Mouse (Mus musculus) hindlimb bud, embryonic 11.5 days (tissue): Measurements from ENCODE around the gene Peli2.
"Not testable (repeated sequence)": the region's sequence is repeated elsewhere in the genome, so short reads cannot be mapped to it uniquely, and the experiment has no call there.

Experiments
- DNase-seq: peaks from one replicate; pipeline ENCODE4 v3.0.0-alpha.2; 2012; ENCODE audit warnings: low read depth, low spot score; ENCODE audit errors: extremely low spot score

Peli2 gene

GRCm38 (mm10) chr14:48120752-48121528 lies at the start of gene Peli2:
TSS of gene Peli2 (plus strand) at chr14:48120823.
- no peak for DNase-seq

DNA sequence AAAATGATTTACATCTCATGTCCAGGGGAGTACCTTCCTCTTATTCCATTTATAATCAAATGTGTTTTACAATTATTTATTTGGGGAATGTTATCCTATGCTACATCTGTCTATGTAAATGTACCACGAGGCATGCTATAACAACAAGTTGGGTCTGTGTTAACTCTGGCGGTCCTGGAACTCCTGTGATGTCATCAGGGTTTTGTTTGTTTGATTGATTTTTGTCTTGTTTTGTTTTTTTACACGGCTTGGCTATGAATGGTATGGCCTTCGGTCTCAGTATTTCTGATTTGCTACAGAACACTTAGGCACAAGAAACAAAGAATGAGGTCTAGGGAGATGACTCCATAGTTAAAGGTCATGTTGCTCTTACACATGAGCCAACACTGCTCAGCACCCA lies 48.5 kb upstream of the Peli2 start:
- no peak for DNase-seq

GRCm38 (mm10) chr14:48073247-48074161 lies 47.1 kb upstream of the Peli2 start:
- no peak for DNase-seq

GRCm38 (mm10) chr14:48079574-48079973 lies 41.0 kb upstream of the Peli2 start:
- DNase-seq, result not testable (repeated sequence)

DNA sequence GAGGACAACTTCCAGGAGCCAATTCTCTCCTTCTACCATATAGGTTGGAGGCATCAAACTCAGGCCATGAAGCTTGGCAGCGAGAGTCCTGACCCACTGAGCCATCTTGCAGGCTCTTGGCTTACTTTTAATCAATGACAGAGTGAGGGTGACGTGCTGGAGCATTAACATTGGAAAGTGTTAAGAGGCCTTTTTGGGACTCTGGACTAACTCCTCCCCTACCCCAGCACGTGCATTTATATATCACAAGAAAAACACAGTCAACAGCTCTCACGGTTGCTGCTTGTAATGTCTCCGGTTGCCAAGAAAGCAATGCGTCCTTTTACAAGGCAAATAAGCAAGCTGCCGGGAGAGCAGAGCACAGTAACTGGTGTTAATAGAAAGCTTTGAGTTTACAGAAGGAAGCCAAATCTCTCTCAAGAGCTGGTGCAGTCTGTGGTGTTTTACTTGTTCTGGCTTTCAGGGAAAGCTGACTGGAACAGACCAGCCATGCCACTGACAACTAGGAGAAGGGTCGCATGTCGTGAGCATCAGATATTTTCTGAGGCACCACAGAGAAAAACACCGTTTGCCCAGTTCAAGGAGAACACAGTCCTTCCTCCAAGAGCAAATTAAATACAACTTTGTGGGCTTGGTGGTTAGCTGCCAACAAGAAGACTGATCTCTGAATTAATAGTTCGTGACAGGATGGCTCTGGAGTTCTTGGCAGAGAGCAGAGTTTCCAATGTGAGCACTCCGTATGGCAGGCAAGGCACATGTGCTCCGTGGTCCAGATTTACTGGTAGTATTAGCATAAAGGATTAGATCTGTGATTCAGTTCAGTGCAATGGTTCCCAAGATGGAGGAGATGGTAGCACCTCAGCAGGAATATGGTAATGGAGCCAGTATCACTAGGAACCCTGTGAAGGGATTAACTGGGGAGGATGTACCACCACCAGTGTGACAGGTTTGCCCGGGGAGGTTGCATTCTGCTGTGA lies 36.5 kb upstream of the Peli2 start:
- DNase-seq, result no peak

GRCm38 (mm10) chr14:48086682-48087297 lies 33.8 kb upstream of the Peli2 start:
- no peak for DNase-seq

GRCm38 (mm10) chr14:48087298-48087830 lies 33.3 kb upstream of the Peli2 start:
- DNase-seq, result no peak

- no peak for DNase-seq
Measured at GRCm38 (mm10) chr14:48090465-48090864, 30.2 kb upstream of the Peli2 start.

DNA sequence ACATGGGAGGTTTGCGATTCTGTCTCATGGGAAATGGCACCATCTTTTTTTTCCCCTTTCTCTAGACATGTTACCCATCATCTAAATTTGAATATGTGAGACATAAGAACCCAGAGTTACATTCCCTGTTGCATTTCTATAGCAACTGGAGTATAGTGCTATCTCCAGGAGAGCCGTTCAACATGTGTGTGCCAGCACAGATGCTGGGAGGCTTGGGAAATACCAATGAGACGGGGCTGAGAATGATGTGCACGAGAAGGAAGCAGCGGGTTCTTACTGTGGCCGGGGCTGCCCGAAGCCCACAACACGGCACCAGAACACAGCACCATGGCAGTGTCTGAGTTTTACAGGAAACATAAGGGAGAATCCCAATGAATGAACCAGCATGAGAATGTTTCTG lies 29.5 kb upstream of the Peli2 start:
- no peak for DNase-seq

- no peak for DNase-seq
Measured at GRCm38 (mm10) chr14:48098253-48098652, 22.4 kb upstream of the Peli2 start.

DNA sequence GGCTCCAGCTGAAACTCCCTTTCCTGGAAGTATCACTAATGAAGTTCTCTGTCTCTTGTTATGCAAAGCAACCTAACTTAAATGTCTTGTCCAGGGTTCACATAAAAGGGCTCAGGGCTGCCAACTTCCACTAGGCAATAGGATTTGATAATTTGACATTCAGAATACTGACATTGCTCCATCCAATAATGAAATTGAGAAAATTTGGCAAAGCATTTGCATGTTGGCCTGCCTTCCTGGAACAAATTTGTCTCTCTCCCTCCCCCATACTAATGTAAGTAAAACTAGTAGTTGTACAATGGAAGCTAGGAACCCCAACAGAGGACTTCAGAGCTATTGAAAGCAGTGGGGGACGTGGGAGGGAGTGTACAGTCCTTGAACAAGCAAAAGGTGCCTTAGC lies 21.3 kb upstream of the Peli2 start:
- DNase-seq, result no peak

GRCm38 (mm10) chr14:48106453-48106852 lies 14.2 kb upstream of the Peli2 start:
- no peak for DNase-seq

DNA sequence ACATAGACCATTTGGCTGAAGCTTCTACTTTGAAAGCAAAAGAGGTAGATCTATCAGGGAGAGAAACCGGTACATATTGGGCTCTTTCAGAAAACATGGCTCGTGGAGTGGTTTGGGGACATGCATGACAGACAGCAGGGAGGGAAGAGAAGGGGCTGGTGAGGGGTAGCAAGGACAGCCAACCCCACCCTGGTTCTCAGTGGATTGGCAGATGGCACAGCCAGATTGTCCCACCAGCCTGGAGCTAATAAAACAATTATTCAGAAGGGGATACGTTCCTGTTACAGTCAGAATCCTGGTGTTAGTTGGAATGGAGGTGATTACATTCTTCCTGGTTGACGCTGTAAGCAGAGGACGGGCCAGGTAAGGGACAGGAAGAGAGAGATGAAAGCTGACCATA lies 2.6 kb upstream of the Peli2 start:
- no peak for DNase-seq

DNA sequence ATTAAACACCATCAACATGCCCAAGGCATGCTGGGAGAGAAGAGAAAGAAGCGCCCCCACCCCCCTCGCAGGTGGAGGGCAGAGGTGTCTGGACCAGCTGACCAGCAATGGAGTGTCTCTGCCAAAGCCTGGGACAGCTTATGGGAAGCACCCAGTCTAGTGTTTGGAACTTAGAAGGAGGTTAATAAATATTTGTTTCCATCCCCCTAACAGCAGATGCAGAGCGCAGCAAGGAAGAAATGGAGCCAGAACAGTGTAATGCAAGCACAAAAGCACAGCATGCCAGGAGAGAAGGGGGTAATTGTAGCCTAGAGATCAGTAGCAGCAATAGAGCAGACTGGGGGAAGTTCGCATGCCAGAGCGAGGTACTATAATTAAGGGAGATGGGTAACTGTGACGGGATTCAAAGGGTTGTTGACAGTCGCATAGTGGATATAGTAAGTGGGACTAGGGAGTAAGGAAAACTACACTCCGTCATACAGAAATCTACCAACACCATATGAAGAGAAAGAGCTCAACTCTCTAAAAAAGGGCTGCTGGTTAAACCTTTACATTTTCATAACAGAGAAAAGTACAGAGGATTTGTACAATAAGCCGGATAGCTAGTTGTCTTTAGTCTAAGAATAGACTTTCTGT lies 1.5 kb upstream of the Peli2 start:
- DNase-seq, result no peak

DNA sequence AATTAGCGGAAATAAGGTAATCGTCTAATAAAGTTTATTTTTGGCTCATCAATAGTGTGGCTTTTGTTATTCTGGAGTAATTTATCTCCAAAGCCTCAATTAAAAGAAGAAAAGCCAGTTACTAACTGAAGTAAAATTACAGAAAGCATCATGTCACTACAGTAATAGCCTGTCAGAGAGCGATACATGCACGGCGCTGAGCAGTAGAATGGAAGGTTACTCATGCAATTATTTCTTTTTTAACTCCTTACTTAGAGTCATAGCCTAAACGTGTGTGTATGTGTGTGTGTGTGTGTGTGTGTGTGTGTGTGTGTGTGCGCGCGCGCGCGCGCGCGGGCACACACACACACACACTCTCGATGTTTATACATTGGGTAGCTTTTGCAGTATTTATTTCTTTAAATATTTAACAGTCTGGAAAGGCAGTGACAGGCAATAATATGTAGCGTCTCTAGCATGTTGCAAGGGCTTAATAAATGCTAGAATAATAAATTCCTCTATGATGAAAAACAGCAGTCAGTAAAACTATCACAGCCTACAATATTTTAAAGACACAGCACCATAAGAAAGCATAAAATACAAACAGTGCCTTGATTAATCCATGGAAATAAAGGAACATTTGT lies 864 bp upstream of the Peli2 start:
- no peak for DNase-seq

- no peak for DNase-seq
Measured at GRCm38 (mm10) chr14:48120443-48120751, 226 bp upstream of the Peli2 start.

DNA sequence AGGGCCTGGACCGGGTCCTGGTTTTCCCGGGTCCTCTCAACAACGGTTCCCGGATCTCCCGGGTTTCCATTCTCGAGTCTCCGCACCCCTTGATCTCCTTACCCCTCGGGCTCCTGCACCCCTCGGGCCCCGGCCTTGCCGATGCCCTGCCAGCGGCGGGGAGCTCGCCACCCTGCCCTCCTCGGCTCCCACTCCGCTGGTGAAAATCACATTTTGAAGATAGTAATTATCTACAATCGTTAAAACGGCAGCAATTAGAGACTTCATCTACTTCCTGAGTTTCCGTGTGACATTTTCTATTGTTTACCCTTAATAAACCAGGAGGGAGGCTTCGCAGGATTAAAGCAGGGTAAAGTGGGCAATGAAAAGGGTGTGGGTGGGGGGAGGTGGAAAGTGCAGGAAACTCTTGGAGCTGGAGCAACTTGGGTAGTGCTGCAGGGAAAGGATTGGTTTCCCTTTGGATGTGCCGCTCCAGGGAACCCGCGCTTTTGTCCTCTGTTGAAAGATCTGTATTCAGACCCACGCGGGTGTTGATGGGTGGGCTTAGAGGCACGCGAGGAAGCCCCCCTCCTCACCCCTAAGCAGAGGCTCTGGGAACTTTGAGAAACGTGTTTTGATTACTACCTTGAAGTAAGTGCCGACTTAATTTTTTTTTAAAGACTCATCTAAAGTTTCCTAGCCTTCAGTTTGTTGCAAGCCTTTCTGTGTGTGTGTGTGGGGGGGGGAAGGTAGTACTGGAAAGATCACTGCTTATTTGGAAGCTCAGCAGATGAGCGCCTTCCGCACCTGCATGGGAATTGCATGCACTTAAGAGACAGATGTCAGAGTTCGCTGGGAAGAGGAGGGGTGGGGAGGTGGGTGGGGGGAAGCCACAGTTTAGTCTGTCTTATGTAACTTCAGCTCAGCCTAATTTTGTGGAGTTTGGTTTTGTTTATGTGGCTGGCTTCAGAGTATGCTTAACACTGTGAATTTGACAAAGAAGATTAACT lies 1.2 kb downstream of the Peli2 start:
- no peak for DNase-seq

- no peak for DNase-seq
Measured at GRCm38 (mm10) chr14:48124011-48124410, 3.4 kb downstream of the Peli2 start.
